Mouse (Mus musculus) CH12.LX (cell line): ENCODE data around the gene Ppp1r12a. TPM values are rescaled to one million over a fixed set of nuclear protein-coding genes. Genes with fewer than 3 reads are reported as not detected.

Source experiments
- DNase-seq: peaks from one replicate; pipeline ENCODE4 v3.0.0-alpha.2; 2013; ENCODE audit errors: extremely low read depth
- H3K27ac ChIP-seq: 2 replicates; pipeline ENCODE4 v1.5.1; 2012; ENCODE audit warnings: low read depth, mild to moderate bottlenecking, control low read depth, moderate library complexity; ENCODE audit not compliant: insufficient read depth
- H3K27me3 ChIP-seq: replicated peaks from 2 replicates; pipeline ENCODE3; 2012; ENCODE audit warnings: inconsistent platforms
- H3K36me3 ChIP-seq, 2 experiments: replicated peaks in 1 of 2; 2 replicates each; pipeline versions ENCODE3 to v1.6.1; 2012; ENCODE audit warnings: inconsistent platforms in 1 of 2, low read length in 1 of 2, mild to moderate bottlenecking in 1 of 2, mixed read lengths in 1 of 2, moderate library complexity in 1 of 2; ENCODE audit not compliant: control insufficient read depth in 1 of 2, insufficient read depth in 1 of 2
- H3K4me1 ChIP-seq, 2 experiments: 2 replicates each; pipeline ENCODE4 v1.6.1; 2012; ENCODE audit warnings: inconsistent platforms in 1 of 2, moderate library complexity in 1 of 2; ENCODE audit not compliant: insufficient read depth in 2 of 2, control insufficient read depth in 1 of 2
- H3K4me2 ChIP-seq: 2 replicates; pipeline ENCODE4 v1.6.1; 2012; ENCODE audit warnings: low read depth, mild to moderate bottlenecking, control low read depth; ENCODE audit not compliant: poor library complexity, insufficient read depth, severe bottlenecking
- H3K4me3 ChIP-seq, 3 experiments: fragments of 150-350 bp in 1 of 3; sonication (generic) in 1 of 3; replicated peaks in 1 of 3; 2 replicates each; pipeline versions ENCODE3 to v1.5.1; 2011 to 2012; ENCODE audit warnings: low read depth in 2 of 3, low read length in 2 of 3, mild to moderate bottlenecking in 2 of 3, moderate library complexity in 2 of 3, control low read depth in 1 of 3, improper control_type of control experiment in 1 of 3, inconsistent platforms in 1 of 3, mixed read lengths in 1 of 3; ENCODE audit not compliant: poor library complexity in 1 of 3
- H3K79me2 ChIP-seq: replicated peaks from 2 replicates; pipeline ENCODE4 v1.6.1; 2012; ENCODE audit warnings: mild to moderate bottlenecking, moderate library complexity; ENCODE audit not compliant: control insufficient read depth, poor library complexity, insufficient read depth, severe bottlenecking; ENCODE audit errors: extremely low read depth
- H3K9ac ChIP-seq: 2 replicates; pipeline ENCODE4 v1.6.1; 2012; ENCODE audit warnings: low read depth, mild to moderate bottlenecking, control low read depth, moderate library complexity; ENCODE audit not compliant: insufficient read depth
- H3K9me3 ChIP-seq: replicated peaks from 2 replicates; pipeline ENCODE3; 2012; ENCODE audit warnings: low read length, inconsistent platforms, mixed read lengths
- BHLHE40 ChIP-seq: IDR thresholded peaks from 2 replicates; pipeline ENCODE4 v1.6.1; 2011; ENCODE audit warnings: mild to moderate bottlenecking, low read depth, low read length, improper control_type of control experiment
- CHD1 ChIP-seq: IDR thresholded peaks from 2 replicates; pipeline ENCODE4 v1.6.1; 2012; ENCODE audit warnings: low read depth, low read length, improper control_type of control experiment, inconsistent platforms
- CTCF ChIP-seq, 2 experiments: IDR thresholded peaks in 1 of 2; conservative IDR thresholded peaks in 1 of 2; 2 replicates each; pipeline ENCODE4 v1.5.1; 2011 to 2012; ENCODE audit warnings: low read depth in 2 of 2, low read length in 2 of 2, improper control_type of control experiment in 1 of 2, inconsistent platforms in 1 of 2, mild to moderate bottlenecking in 1 of 2, moderate library complexity in 1 of 2
- ETS1 ChIP-seq: conservative IDR thresholded peaks from 2 replicates; pipeline ENCODE4 v1.6.1; 2012; ENCODE audit warnings: low read depth, mild to moderate bottlenecking, inconsistent platforms, low read length, improper control_type of control experiment, moderate library complexity
- GABPA ChIP-seq: IDR thresholded peaks from 2 replicates; pipeline ENCODE4 v1.6.1; 2012; ENCODE audit warnings: low read depth, low read length, improper control_type of control experiment, inconsistent platforms; ENCODE audit not compliant: insufficient replicate concordance
- HCFC1 ChIP-seq: IDR thresholded peaks from 2 replicates; pipeline ENCODE4 v1.6.1; 2012; ENCODE audit warnings: low read depth, mild to moderate bottlenecking, inconsistent platforms, low read length, improper control_type of control experiment
- IRF4 ChIP-seq: IDR thresholded peaks from 2 replicates; pipeline ENCODE4 v1.6.1; 2014; ENCODE audit warnings: low read depth, mild to moderate bottlenecking, inconsistent platforms, low read length, improper control_type of control experiment
- JUN ChIP-seq: IDR thresholded peaks from 2 replicates; pipeline ENCODE4 v1.6.1; 2011; ENCODE audit warnings: low read depth, mild to moderate bottlenecking, low read length, improper control_type of control experiment, moderate library complexity; ENCODE audit not compliant: insufficient read depth
- MXI1 ChIP-seq: IDR thresholded peaks from 2 replicates; pipeline ENCODE4 v1.6.1; 2011; ENCODE audit warnings: mild to moderate bottlenecking, low read depth, low read length, improper control_type of control experiment
- MYC ChIP-seq: IDR thresholded peaks from 2 replicates; pipeline ENCODE4 v1.6.1; 2011; ENCODE audit warnings: low read depth, mild to moderate bottlenecking, improper control_type of control experiment, low read length
- NELFE ChIP-seq: IDR thresholded peaks from 2 replicates; pipeline ENCODE4 v1.6.1; 2011; ENCODE audit warnings: low read depth, low read length, improper control_type of control experiment
- PAX5 ChIP-seq: IDR thresholded peaks from 2 replicates; pipeline ENCODE4 v1.6.1; 2012; ENCODE audit warnings: low read length, inconsistent platforms, mixed read lengths
- POLR2AphosphoS2 ChIP-seq: IDR thresholded peaks from 2 replicates; pipeline ENCODE4 v1.6.1; 2011; ENCODE audit warnings: low read depth, low read length, improper control_type of control experiment
- RAD21 ChIP-seq: IDR thresholded peaks from 2 replicates; pipeline ENCODE4 v1.6.1; 2011; ENCODE audit warnings: low read depth, mild to moderate bottlenecking, low read length, improper control_type of control experiment, moderate library complexity
- RCOR1 ChIP-seq: conservative IDR thresholded peaks from 2 replicates; pipeline ENCODE4 v1.6.1; 2012; ENCODE audit warnings: low read depth, mild to moderate bottlenecking, inconsistent platforms, low read length, improper control_type of control experiment
- TBP ChIP-seq: conservative IDR thresholded peaks from 2 replicates; pipeline ENCODE4 v1.6.1; 2011; ENCODE audit warnings: low read depth, low read length, improper control_type of control experiment
- USF1 ChIP-seq: IDR thresholded peaks from 2 replicates; pipeline ENCODE4 v1.6.1; 2014; ENCODE audit warnings: low read depth, mild to moderate bottlenecking, inconsistent platforms, low read length, improper control_type of control experiment
- USF2 ChIP-seq: conservative IDR thresholded peaks from 2 replicates; pipeline ENCODE4 v1.6.1; 2011; ENCODE audit warnings: low read depth, low read length, improper control_type of control experiment
- ZKSCAN1 ChIP-seq: IDR thresholded peaks from 2 replicates; pipeline ENCODE4 v1.6.1; 2012; ENCODE audit warnings: low read depth, inconsistent platforms, low read length, improper control_type of control experiment, borderline replicate concordance
- ZNF384 ChIP-seq: IDR thresholded peaks from 2 replicates; pipeline ENCODE4 v1.6.1; 2012; ENCODE audit warnings: low read depth, low read length, improper control_type of control experiment, inconsistent platforms
- dilution Hi-C: fragments of 300-500 bp; cut with MboI; formaldehyde crosslinking; loops from 2 replicates; pipeline ENCODE4 v1.14.3; 2020; ENCODE audit warnings: low sequenced_read_pairs; ENCODE audit not compliant: extremely low pct_unique_long_range_greater_than_20kb, extremely low pct_ligation_motif_present
- in situ Hi-C: fragments of 300-500 bp; cut with MboI; formaldehyde crosslinking; loops from 3 replicates; pipeline ENCODE4 v1.14.3; 2019; ENCODE audit warnings: low sequenced_read_pairs, low pct_ligation_motif_present, low pct_unique_long_range_greater_than_20kb, mixed read lengths
- polyA plus RNA-seq: library from polyadenylated mRNA; unstranded; fragments of >175 nt; gene quantifications from 2 replicates; pipeline ENCODE4 v1.2.1, GENCODE M21; 2012; ENCODE audit warnings: low read depth; ENCODE audit not compliant: insufficient read length
- total RNA-seq, 2 experiments: library from RNA; depleted of rRNA; stranded (reverse); fragments of 300-350 nt in 1 of 2; fragments of >200 nt in 1 of 2; gene quantifications; 2 replicates each; pipeline ENCODE4 v1.2.3; 2012 to 2014

The Ppp1r12a gene
- total and polyA plus RNA-seq, 3 experiments = 34.4 to 70.8 (median 60.0) TPM

GRCm38 (mm10) chr10:108330964-108331363 is 169.0 kb downstream of the Ppp1r12a start:
- H3K4me2 ChIP-seq = no peak overlapping the region

GRCm38 (mm10) chr10:108331784-108332561 is 170.0 kb downstream of the Ppp1r12a start, which contains the start of gene Pawr:
TSS of gene Pawr (plus strand) at chr10:108332121.
- Histone ChIP-seq H3K4me3 (no peak within 1 kb of the TSS), H3K27me3 (no peaks in the 10 kb centered on the region), H3K4me2 (no peak within 1 kb of the TSS), H3K36me3 (no peaks in the 10 kb centered on the region), H3K79me2 (no peaks in the 10 kb centered on the region), H3K27ac (no peak within 1 kb of the TSS), H3K9me3 (peaks cover 19% of the 10 kb centered on the region), H3K9ac (no peak within 1 kb of the TSS), H3K4me1 (peaks cover 0 to 4% of the 10 kb centered on the region in 2 experiments; a peak in 1 of 4 replicates)
- dilution Hi-C loops = no loop called here
- no peak for DNase-seq
- no peak for TF ChIP-seq ZNF384
- no peak for TF ChIP-seq POLR2AphosphoS2
- no peak for TF ChIP-seq CHD1
- no peak for TF ChIP-seq IRF4
- TF ChIP-seq NELFE = no peak
- no peak for TF ChIP-seq MXI1
- no peak for TF ChIP-seq ZKSCAN1
- TF ChIP-seq USF1 = no peak
- TF ChIP-seq, all 38 proteins: peak for 0
- in situ Hi-C loops = no loop called here

More at GRCm38 (mm10) chr10:108330964-108331363, 169.0 kb downstream of the Ppp1r12a start:
- peaks cover 19% of the 10 kb centered on the region for H3K9me3 ChIP-seq
- no peaks in the 10 kb centered on the region for H3K27me3 ChIP-seq
- no peaks in the 10 kb centered on the region for H3K36me3 ChIP-seq
- H3K4me1 ChIP-seq = peaks cover 0 to 3% of the 10 kb centered on the region in 2 experiments; a peak in 1 of 4 replicates
- no peak overlapping the region for H3K27ac ChIP-seq
- in situ Hi-C loops = no loop called here
- no peak for TF ChIP-seq NELFE
- TF ChIP-seq TBP = no peak
- no peak overlapping the region for H3K4me3 ChIP-seq
- H3K79me2 ChIP-seq = no peaks in the 10 kb centered on the region
- dilution Hi-C loops = no loop called here
- DNase-seq = no peak
- no peak overlapping the region for H3K9ac ChIP-seq

GRCm38 (mm10) chr10:108332571-108333541 is 170.9 kb downstream of the Ppp1r12a start:
- Histone ChIP-seq H3K4me1 (peaks cover 0 to 4% of the 10 kb centered on the region in 2 experiments; a peak in 1 of 4 replicates), H3K36me3 (no peaks in the 10 kb centered on the region), H3K9ac (no peak overlapping the region), H3K4me3 (no peak overlapping the region), H3K27ac (no peak overlapping the region), H3K79me2 (no peaks in the 10 kb centered on the region), H3K27me3 (no peaks in the 10 kb centered on the region), H3K9me3 (peaks cover 19% of the 10 kb centered on the region), H3K4me2 (no peak overlapping the region)
- in situ Hi-C loops (no loop called here), dilution Hi-C loops (no loop called here)
- TF ChIP-seq BHLHE40 (no peak), GABPA (no peak), CTCF (conservative IDR thresholded peaks at IDR 0.05 in 1 of 2, IDR thresholded peaks at IDR 0.05 in 1 of 2; ENCODE audit: low read depth in 2 of 2, low read length in 2 of 2) (no peak), ETS1 (no peak), PAX5 (no peak), ZNF384 (no peak), RAD21 (no peak), USF2 (no peak), JUN (no peak), POLR2AphosphoS2 (no peak), RCOR1 (no peak), TBP (no peak), MYC (no peak), USF1 (no peak), HCFC1 (no peak), IRF4 (no peak)
- DNase-seq = no peak
